Mouse (Mus musculus) olfactory bulb, adult 2 months (tissue): Measurements from ENCODE around the gene Pld5.

ENCODE experiments used
- CTCF ChIP-seq: fragments of 200-500 bp; IDR thresholded peaks from 2 replicates; pipeline ENCODE4 v1.5.1; 2012; ENCODE audit warnings: low read depth, mild to moderate bottlenecking, low read length, moderate library complexity; ENCODE audit not compliant: insufficient read depth
- POLR2A ChIP-seq: fragments of 200-500 bp; IDR thresholded peaks from 2 replicates; pipeline ENCODE4 v1.6.1; 2012; ENCODE audit warnings: mild to moderate bottlenecking, low read depth, low read length, moderate library complexity; ENCODE audit not compliant: insufficient read depth

DNA sequence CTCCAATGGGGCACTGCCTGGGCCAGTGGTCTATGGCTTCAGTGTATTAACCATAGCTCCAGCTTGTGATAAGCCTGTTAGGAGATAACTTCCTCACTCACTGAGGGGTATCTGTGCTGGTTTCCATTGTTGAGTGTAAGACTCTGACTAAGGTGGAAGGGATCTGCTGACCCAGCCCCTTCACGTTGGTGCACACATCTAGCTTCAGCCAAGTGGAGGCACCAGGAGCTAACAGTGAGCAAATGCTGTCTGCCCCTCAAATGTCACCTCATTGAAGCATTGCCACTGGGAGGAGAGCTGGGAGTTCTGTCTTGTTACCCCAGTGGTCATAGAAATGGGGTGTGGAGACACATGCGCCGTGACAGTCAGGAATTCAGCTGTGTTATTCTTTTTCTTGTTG lies 336.4 kb downstream of the Pld5 start:
- TF ChIP-seq POLR2A = no peak
- no peak for TF ChIP-seq CTCF
